Mouse (Mus musculus) mature B cell (primary cell): ENCODE measurements around the gene Ly6f.
"Not testable (repeated sequence)": the region's sequence is repeated elsewhere in the genome, so short reads cannot be mapped to it uniquely, and the experiment has no call there.

Experiments used
- in situ Hi-C: fragments of 300-500 bp; cut with MboI; formaldehyde crosslinking; loops from 2 replicates; pipeline ENCODE4 v1.14.3; 2019

Ly6f gene

GRCm38 (mm10) chr15:75268121-75268520, at the start of gene Ly6f:
Ly6f (plus strand) TSS chr15:75268421.
- in situ Hi-C loops, result no loop called here

DNA sequence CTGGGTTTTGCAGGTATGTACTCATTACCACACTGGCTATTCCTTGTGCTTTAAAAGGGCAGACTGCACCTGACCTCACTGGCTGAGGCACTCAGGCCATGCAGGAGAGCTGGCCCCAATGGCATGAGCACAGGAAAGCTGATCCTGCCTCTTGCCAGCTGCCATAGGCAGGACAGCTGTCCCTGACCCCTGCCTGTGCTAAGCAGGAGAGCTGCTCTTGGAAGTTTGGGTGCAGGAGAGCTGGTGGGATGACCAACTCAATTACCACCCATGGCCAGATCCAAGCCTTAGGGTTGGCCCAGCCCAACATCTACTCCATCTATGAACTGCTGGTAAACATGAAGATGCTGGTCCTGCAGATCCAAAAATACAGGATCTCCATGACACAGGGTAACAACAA, 46.3 kb upstream of the Ly6f start:
- in situ Hi-C loops, result no loop called here

- in situ Hi-C loops, result no loop called here
Observed at GRCm38 (mm10) chr15:75237736-75238288, 30.4 kb upstream of the Ly6f start.

GRCm38 (mm10) chr15:75240558-75240957, 27.7 kb upstream of the Ly6f start:
- in situ Hi-C loops, result no loop called here

DNA sequence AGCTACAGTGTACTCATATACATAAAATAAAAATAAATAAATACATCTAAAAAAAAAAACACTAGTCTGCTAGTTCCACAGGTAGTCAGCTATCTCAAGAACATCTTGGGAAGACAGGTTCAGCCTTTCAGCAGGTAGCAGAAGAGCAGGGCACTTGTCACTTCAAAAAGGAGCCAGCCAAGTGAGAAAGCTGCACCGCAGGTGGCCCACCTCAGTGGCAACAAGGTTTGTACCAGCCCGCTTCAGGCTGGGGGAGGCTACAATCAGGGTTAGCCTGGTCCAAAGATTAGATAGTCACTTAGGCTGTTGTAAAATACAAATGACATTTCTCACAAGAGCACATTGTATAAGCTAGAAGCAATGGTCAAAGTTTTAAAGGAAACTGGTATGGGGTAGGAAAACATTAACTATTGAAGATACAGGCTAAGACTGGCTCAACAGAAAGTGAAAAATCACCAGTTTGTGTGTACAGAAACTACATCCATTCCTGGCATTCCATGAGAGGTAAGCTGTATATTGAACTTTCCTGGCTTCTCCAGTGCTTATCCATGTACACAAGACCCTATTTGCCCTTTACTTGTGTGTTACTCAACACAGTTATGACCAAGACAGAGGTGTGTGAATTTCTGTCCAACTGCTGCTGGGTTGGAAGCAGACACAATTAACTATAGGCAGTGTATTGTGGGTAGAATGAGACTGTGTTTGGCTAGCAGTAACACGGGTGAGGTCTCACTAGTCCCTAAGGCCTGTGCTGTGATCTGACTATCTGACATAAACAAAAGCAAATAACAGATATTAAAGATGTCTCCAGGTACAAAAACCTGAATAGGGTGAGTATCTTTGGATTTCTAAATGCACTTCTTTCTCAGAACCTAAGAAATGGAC, 25.2 kb upstream of the Ly6f start:
- in situ Hi-C loops, result no loop called here

DNA sequence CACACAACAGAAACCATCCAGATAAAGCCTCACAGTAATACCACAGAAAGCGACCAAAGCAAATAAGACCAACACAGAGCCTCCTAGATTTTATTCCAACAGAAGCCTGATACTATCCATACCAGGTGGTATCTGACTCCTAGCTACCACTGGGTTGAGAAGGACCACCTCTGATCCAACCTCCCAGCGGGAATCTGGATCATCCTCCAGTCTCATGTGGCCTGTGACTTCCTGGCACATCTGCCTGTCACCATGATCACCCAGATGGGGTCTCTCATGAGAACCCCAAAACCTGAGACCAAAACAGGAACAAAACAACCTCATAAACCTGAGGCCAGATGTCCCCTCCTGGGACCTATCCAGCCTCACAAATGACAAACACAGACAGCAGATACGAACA, 13.6 kb upstream of the Ly6f start:
- in situ Hi-C loops, result no loop called here

GRCm38 (mm10) chr15:75265863-75266262, 2.4 kb upstream of the Ly6f start:
- in situ Hi-C loops, result no loop called here

DNA sequence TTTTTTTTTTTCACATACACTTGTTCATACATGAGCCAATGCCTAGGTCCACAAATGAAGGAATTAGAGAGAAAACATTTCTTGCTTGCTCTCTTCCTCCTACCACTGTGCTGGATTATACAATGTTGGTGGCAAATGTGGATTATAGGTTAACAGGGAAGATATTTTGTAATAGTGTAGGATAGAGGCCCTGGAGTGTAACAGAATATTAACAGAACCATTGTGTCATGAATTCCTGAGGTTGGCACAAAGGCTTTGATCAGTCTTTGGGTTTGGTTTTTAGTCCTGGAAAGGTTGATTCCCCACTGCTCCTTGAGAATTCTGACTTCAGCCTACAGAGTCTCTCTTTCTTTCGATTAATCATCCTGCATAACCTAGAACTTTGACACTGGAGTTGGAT, 1.6 kb upstream of the Ly6f start:
- in situ Hi-C loops, result no loop called here

GRCm38 (mm10) chr15:75268916-75269829, 952 bp downstream of the Ly6f start:
- in situ Hi-C loops, result no loop called here

GRCm38 (mm10) chr15:75270169-75270568, 1.9 kb downstream of the Ly6f start:
- in situ Hi-C loops, result no loop called here

DNA sequence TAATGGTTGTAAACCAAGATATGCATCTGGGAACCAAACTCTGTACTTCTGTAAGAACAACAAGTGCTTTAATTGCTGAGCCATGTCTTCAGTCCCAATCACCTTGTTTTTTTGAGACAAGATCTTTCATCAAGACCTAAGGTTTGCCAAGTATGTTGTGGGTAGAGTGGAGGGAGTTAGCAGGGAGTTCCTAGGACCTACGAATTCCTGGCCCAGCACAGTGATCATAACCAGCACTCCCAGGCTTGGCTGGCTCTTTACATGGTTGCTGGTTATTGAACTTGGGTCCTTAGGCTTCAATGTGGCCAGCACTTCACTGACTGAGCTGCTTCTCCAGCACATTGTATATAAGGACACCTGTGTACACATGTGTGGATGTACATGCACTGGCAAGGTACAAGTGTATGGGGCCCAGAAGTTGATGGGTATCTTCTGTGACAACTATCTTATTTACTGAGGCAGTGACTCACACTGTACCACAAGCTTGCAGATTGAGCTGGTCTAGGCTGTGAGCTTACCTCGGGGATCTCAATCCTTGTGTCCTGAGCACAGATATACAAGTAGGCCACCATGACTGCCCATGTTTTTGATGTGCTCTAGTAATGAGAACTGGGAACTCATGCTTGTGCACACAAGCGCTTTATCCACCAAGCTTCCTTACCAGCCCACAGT, 2.6 kb downstream of the Ly6f start:
- in situ Hi-C loops, result no loop called here

DNA sequence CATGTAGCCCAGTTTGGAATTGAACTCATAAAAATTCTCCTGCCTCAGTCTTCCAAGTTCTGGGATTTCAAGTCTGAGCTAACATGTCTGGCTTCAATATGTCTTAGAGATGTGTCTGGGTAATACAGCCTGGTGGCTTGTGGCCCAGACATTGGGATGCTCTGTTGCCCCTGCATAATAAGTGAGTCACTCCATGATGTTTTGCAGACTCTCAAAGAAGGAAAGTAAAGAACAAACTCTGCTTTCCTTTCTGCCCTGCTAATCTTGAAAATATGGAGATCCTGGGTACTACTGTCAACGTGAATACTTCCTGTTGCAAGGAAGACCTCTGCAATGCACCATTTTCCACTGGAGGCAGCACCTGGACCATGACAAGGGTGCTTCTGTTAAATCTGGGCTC, 3.2 kb downstream of the Ly6f start:
- in situ Hi-C loops, result no loop called here

DNA sequence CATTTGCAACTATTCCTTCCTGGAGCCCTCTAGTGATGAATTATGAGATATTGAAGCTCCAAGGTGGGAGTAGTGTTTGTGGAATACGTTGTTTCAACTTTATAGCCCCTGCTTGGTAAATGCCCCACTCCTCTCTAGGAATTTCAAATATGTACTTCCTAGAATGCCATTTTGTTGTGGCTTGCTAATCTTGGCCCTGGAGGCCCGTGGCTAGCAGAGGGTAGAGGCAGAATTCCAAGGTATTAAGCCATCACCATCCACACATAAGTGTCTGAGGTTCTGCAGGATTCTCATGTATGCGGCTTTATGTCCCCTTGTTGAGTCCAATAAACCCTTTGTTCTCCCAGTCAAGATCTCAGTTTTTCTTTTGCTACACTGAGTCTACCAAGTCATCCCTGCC, 3.7 kb downstream of the Ly6f start:
- in situ Hi-C loops, result no loop called here

GRCm38 (mm10) chr15:75281991-75282390, 13.8 kb downstream of the Ly6f start:
- in situ Hi-C loops, result not testable (repeated sequence)

DNA sequence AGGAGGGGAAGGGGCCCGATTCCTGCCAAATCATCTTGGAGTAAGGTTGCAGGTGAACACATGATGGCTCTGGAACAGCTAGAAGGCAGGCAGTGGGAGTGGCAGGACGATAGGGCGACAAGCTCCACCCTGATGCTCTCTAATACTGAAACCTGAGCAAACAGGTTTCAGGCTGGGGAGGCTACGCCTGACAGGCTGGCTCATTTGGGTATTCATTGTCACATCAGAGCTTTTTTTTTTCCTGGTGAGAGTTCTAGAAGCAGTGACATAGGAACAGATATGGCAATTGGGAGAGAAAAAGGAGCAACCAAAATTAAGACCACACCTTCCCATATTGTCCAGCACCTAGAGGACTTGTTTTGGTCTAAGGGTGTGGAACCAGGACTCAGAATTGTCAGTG, 18.3 kb downstream of the Ly6f start:
- in situ Hi-C loops, result not testable (repeated sequence)

- in situ Hi-C loops, result no loop called here
Observed at GRCm38 (mm10) chr15:75292377-75292776, 24.2 kb downstream of the Ly6f start.

GRCm38 (mm10) chr15:75293873-75294385, 25.7 kb downstream of the Ly6f start:
- in situ Hi-C loops, result no loop called here

DNA sequence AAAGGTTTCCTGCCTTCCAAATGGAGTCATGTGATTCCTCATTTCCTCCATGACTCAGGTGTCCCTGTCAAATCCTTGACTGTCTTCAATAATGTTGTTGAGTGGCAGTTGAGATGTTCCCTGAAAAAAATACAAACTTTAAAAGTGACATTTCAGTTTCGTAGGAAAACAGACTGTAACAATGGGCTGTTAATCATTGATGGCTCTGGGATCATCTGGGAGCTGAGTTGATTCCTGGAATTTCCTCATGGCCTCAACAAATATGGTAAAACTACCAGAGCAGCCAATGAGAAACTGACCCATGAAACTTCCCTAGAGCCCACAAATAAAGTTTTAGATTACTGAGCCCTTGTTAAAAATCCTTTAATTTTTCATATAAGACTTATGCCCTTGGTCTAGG, 37.9 kb downstream of the Ly6f start:
- in situ Hi-C loops, result no loop called here

DNA sequence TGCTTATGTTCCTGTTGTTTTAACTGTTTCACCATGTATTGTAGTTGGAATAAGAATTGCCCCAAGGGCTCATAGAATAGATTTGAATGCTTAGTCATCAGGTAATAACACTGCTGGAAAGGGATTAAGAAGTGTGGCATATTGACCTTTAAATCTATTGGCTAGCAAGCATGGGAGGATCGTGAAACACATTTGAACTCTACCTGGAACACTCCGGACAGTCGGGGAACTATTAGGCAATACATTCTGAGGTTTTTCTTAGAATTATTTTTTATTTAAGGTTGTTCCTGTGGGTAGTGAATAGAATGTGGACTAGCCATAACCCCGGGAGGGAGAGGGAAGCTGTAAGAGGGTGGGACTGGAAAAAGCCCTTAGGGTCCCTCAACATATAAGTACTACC, 41.0 kb downstream of the Ly6f start:
- in situ Hi-C loops, result no loop called here

DNA sequence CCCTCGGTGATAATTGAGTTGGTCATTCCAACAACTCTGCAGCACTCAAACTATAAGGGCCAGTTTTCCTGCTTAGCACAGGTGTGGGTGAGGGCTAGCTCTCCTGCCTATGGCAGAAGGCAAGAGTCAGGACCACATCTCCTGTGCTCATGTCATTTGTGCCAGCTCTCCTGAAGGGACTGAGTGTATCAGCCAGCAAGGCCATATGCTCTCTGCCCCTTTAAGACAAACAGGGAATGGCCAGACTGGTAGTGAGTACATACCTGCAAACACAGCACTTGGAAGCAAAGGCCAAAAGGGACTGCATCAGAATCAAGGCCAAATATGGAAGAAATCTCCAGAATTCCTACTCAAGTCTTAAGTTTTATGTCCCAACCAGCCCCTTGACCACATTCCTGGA, 41.7 kb downstream of the Ly6f start:
- in situ Hi-C loops, result no loop called here

GRCm38 (mm10) chr15:75314421-75314820, 46.2 kb downstream of the Ly6f start:
- in situ Hi-C loops, result no loop called here

GRCm38 (mm10) chr15:75317255-75317654, 49.0 kb downstream of the Ly6f start:
- in situ Hi-C loops, result no loop called here
